Mouse (Mus musculus) limb, embryonic 14.5 days (tissue): ENCODE data around the gene Marco. TPM values are rescaled to one million over a fixed set of nuclear protein-coding genes. Genes with fewer than 3 reads are reported as not detected.

Source experiments
- ATAC-seq: fragments of 200-750 bp; cut with Nextera tagmentation; 2 replicates; pipeline ENCODE4 v1.8.0; 2017; ENCODE audit warnings: low read depth, moderate number of reproducible peaks, moderate TSS enrichment; ENCODE audit not compliant: low FRiP score
- DNase-seq: peaks from one replicate; pipeline ENCODE4 v3.0.0-alpha.2; 2015; ENCODE audit warnings: low spot score
- H3K27ac ChIP-seq: fragments of 300-500 bp; sonication (generic); replicated peaks from 2 replicates; pipeline ENCODE4 v1.5.1; 2014; ENCODE audit warnings: low read depth, mild to moderate bottlenecking, low read length, moderate library complexity, mixed read lengths
- H3K27me3 ChIP-seq: fragments of 300-500 bp; sonication (generic); 2 replicates; pipeline ENCODE4 v1.6.1; 2014; ENCODE audit warnings: low read length, mixed read lengths; ENCODE audit not compliant: control insufficient read depth, insufficient read depth
- H3K36me3 ChIP-seq: fragments of 300-500 bp; sonication (generic); 2 replicates; pipeline ENCODE4 v1.6.1; 2014; ENCODE audit warnings: mild to moderate bottlenecking, low read length, moderate library complexity, mixed read lengths; ENCODE audit not compliant: control insufficient read depth, insufficient read depth
- H3K4me1 ChIP-seq: fragments of 300-500 bp; sonication (generic); 2 replicates; pipeline ENCODE4 v1.6.1; 2014; ENCODE audit warnings: antibody characterized with exemption, low read length, mixed read lengths; ENCODE audit not compliant: control insufficient read depth, insufficient read depth
- H3K4me2 ChIP-seq: fragments of 300-500 bp; sonication (generic); replicated peaks from 2 replicates; pipeline ENCODE4 v1.6.1; 2014; ENCODE audit warnings: low read depth, mild to moderate bottlenecking, low read length, moderate library complexity; ENCODE audit not compliant: severe bottlenecking
- H3K4me3 ChIP-seq: fragments of 300-500 bp; sonication (generic); replicated peaks from 2 replicates; pipeline ENCODE4 v1.5.1; 2014; ENCODE audit warnings: low read length
- H3K9ac ChIP-seq: fragments of 300-500 bp; sonication (generic); 2 replicates; pipeline ENCODE4 v1.6.1; 2014; ENCODE audit warnings: mild to moderate bottlenecking, low read depth, low read length, moderate library complexity; ENCODE audit not compliant: severe bottlenecking
- H3K9me3 ChIP-seq: fragments of 300-500 bp; sonication (generic); 2 replicates; pipeline ENCODE4 v1.6.1; 2016; ENCODE audit warnings: low read length; ENCODE audit not compliant: control insufficient read depth
- POLR2A ChIP-seq: fragments of 200-500 bp; IDR thresholded peaks from 2 replicates; pipeline ENCODE4 v1.8.0; 2012; ENCODE audit warnings: inconsistent platforms, mild to moderate bottlenecking, moderate library complexity, borderline replicate concordance; ENCODE audit not compliant: insufficient read depth, insufficient read length; ENCODE audit errors: extremely low read depth
- WGBS: fragments of 180-500 bp; shearing (Covaris S2); extraction: QIAGEN DNeasy Blood & Tissue Kit; methylation state at CpG from one replicate; pipeline ENCODE4 v1.1.7; 2014; 5-methylcytosine and 5-hydroxymethylcytosine counted together
- polyA plus RNA-seq, 2 experiments: library from polyadenylated mRNA; depleted of rRNA in 1 of 2; stranded (reverse) in 1 of 2; unstranded in 1 of 2; fragments of >200 nt; fragmentation: Nextera tagmentation in 1 of 2; extraction: Ambion mirVana in 1 of 2; gene quantifications; 2 replicates each; pipeline versions ENCODE4 v1.2.1 to v1.2.3; 2012 to 2014

The Marco gene
- polyA plus RNA-seq, 2 experiments, result 0.10 TPM; not detected in 1

DNA sequence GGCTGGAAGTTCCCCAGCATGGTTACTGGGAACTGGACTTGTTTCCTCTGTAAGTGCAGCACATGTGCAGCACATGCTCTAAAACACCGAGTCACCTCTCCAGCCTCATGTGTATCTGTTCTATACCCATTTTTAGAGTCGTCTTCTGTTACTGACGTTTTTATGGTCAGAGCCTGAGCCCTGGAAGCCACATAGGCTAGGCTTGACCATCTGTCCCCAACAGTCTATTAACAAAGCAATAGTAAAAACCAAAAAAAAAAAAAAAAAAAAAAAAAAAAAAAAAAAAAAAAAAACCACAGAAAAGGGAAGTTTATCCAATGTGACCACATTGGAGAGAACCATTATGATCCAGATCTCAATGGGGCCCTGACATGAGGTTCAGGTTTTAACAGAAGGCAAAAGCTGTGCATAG is 61.6 kb downstream of the Marco start:
- ATAC-seq, result no peak
- Histone ChIP-seq H3K27me3 (no peaks in the 10 kb centered on the region), H3K4me1 (no peaks in the 10 kb centered on the region), H3K4me2 (no peak overlapping the region), H3K36me3 (no peaks in the 10 kb centered on the region), H3K4me3 (no peak overlapping the region), H3K9ac (no peak overlapping the region), H3K9me3 (no peaks in the 10 kb centered on the region), H3K27ac (no peak overlapping the region)
- no peak for DNase-seq
- TF ChIP-seq POLR2A, result no peak
- WGBS, result 41% methylated on average over 3 of the region's 3 CpGs

- no peaks in the 10 kb centered on the region for H3K9me3 ChIP-seq
- 22% methylated on average over 2 of the region's 2 CpGs for WGBS
- no peak for ATAC-seq
- H3K4me1 ChIP-seq, result no peaks in the 10 kb centered on the region
- H3K27ac ChIP-seq, result no peak overlapping the region
- H3K4me2 ChIP-seq, result no peak overlapping the region
- H3K4me3 ChIP-seq, result no peak overlapping the region
- no peaks in the 10 kb centered on the region for H3K36me3 ChIP-seq
- H3K9ac ChIP-seq, result no peak overlapping the region
- no peak for DNase-seq
- H3K27me3 ChIP-seq, result no peaks in the 10 kb centered on the region
- no peak for TF ChIP-seq POLR2A
These were observed 63.2 kb downstream of the Marco start for GRCm38 (mm10) chr1:120441587-120441986.

- DNase-seq (no peak), ATAC-seq (no peak)
- H3K27ac ChIP-seq, result no peak overlapping the region
- H3K9ac ChIP-seq, result no peak overlapping the region
- H3K4me3 ChIP-seq, result no peak overlapping the region
- no peaks in the 10 kb centered on the region for H3K4me1 ChIP-seq
- no peaks in the 10 kb centered on the region for H3K36me3 ChIP-seq
- H3K27me3 ChIP-seq, result no peaks in the 10 kb centered on the region
- 82% methylated on average over 5 of the region's 5 CpGs for WGBS
- H3K9me3 ChIP-seq, result no peaks in the 10 kb centered on the region
- H3K4me2 ChIP-seq, result no peak overlapping the region
- TF ChIP-seq POLR2A, result no peak
These were observed 69.2 kb downstream of the Marco start for GRCm38 (mm10) chr1:120435591-120435990.

GRCm38 (mm10) chr1:120430171-120430570 is 74.7 kb downstream of the Marco start:
- Histone ChIP-seq H3K27me3 (no peaks in the 10 kb centered on the region), H3K36me3 (no peaks in the 10 kb centered on the region), H3K27ac (no peak overlapping the region), H3K9ac (no peak overlapping the region), H3K4me2 (no peak overlapping the region), H3K4me3 (no peak overlapping the region), H3K4me1 (no peaks in the 10 kb centered on the region), H3K9me3 (no peaks in the 10 kb centered on the region)
- DNase-seq (no peak), ATAC-seq (no peak)
- 68% methylated on average over 5 of the region's 5 CpGs for WGBS
- no peak for TF ChIP-seq POLR2A

- no peak overlapping the region for H3K27ac ChIP-seq
- 74% methylated on average over 8 of the region's 8 CpGs for WGBS
- H3K36me3 ChIP-seq, result no peaks in the 10 kb centered on the region
- no peaks in the 10 kb centered on the region for H3K27me3 ChIP-seq
- TF ChIP-seq POLR2A, result no peak
- DNase-seq (no peak), ATAC-seq (no peak)
- no peak overlapping the region for H3K4me3 ChIP-seq
- no peak overlapping the region for H3K9ac ChIP-seq
- H3K4me1 ChIP-seq, result no peaks in the 10 kb centered on the region
- H3K4me2 ChIP-seq, result no peak overlapping the region
- H3K9me3 ChIP-seq, result no peaks in the 10 kb centered on the region
These were observed 79.2 kb downstream of the Marco start for GRCm38 (mm10) chr1:120425587-120425986.

Other genes with a start within 250 kb of the Marco start
- 9.1 and 12.6 TPM in 2 replicates for gene Steap3, start 232.3 kb downstream of the Marco start, polyA plus RNA-seq (2012; rRNA removed)
- 7.7 and 8.1 TPM in 2 replicates for gene Steap3, start 232.3 kb downstream of the Marco start, polyA plus RNA-seq (2014; fragmentation: Nextera tagmentation; extraction: Ambion mirVana)
- 0.03 and 0.05 TPM in 2 replicates for gene C1ql2, start 164.4 kb downstream of the Marco start, polyA plus RNA-seq (2012; rRNA removed)
- gene C1ql2, start 164.4 kb downstream of the Marco start, polyA plus RNA-seq (2014; fragmentation: Nextera tagmentation; extraction: Ambion mirVana), result not detected in 2 replicates
- 5.8 and 6.4 TPM in 2 replicates for gene En1, start 97.4 kb upstream of the Marco start, polyA plus RNA-seq (2012; rRNA removed)
- 3.9 and 5.2 TPM in 2 replicates for gene En1, start 97.4 kb upstream of the Marco start, polyA plus RNA-seq (2014; fragmentation: Nextera tagmentation; extraction: Ambion mirVana)